Mouse (Mus musculus) heart, embryonic 11.5 days (tissue): ENCODE results near the gene Dot1l. TPM values are rescaled to one million over a fixed set of nuclear protein-coding genes. Genes with fewer than 3 reads are reported as not detected.

Experiments
- ATAC-seq: fragments of 200-750 bp; cut with Nextera tagmentation; replicated peaks from 2 replicates; pipeline ENCODE4 v1.8.0; 2017; ENCODE audit warnings: moderate library complexity; ENCODE audit not compliant: insufficient number of reproducible peaks, low FRiP score, low TSS enrichment
- H3K27ac ChIP-seq: fragments of 300-500 bp; sonication (generic); 2 replicates; pipeline ENCODE4 v1.5.1; 2014; ENCODE audit warnings: mild to moderate bottlenecking, low read depth, low read length
- H3K27me3 ChIP-seq: fragments of 300-500 bp; sonication (generic); 2 replicates; pipeline ENCODE4 v1.6.1; 2014; ENCODE audit warnings: mild to moderate bottlenecking, low read length, mixed read lengths; ENCODE audit not compliant: control insufficient read depth, insufficient read depth
- H3K36me3 ChIP-seq: fragments of 300-500 bp; sonication (generic); 2 replicates; pipeline ENCODE4 v1.6.1; 2014; ENCODE audit warnings: mild to moderate bottlenecking, low read length, moderate library complexity, mixed read lengths; ENCODE audit not compliant: control insufficient read depth, insufficient read depth
- H3K4me1 ChIP-seq: fragments of 300-500 bp; sonication (generic); 2 replicates; pipeline ENCODE4 v1.6.1; 2014; ENCODE audit warnings: low read length; ENCODE audit not compliant: control insufficient read depth, insufficient read depth
- H3K4me2 ChIP-seq: fragments of 300-500 bp; sonication (generic); 2 replicates; pipeline ENCODE4 v1.6.1; 2014; ENCODE audit warnings: mild to moderate bottlenecking, moderate library complexity
- H3K4me3 ChIP-seq: fragments of 300-500 bp; sonication (generic); 2 replicates; pipeline ENCODE4 v1.5.1; 2014; ENCODE audit warnings: low read depth, low read length
- H3K9ac ChIP-seq: fragments of 300-500 bp; sonication (generic); 2 replicates; pipeline ENCODE4 v1.6.1; 2014; ENCODE audit warnings: mild to moderate bottlenecking, low read depth, low read length, moderate library complexity
- H3K9me3 ChIP-seq: fragments of 300-500 bp; sonication (generic); replicated peaks from 2 replicates; pipeline ENCODE4 v1.6.1; 2016; ENCODE audit warnings: low read length; ENCODE audit not compliant: control insufficient read depth
- WGBS: fragments of 180-500 bp; shearing (Covaris S2); extraction: QIAGEN DNeasy Blood & Tissue Kit; methylation state at CpG from one replicate; pipeline ENCODE4 v1.1.7; 2014; ENCODE audit not compliant: insufficient replicate concordance; 5-methylcytosine and 5-hydroxymethylcytosine counted together
- polyA plus RNA-seq: library from polyadenylated mRNA; unstranded; fragments of >200 nt; fragmentation: Nextera tagmentation; extraction: Ambion mirVana; gene quantifications from 2 replicates; pipeline ENCODE4 v1.2.1, GENCODE M21; 2014

Gene Dot1l
- polyA plus RNA-seq, 1 experiment from 2014 or later: 27.3 TPM

DNA sequence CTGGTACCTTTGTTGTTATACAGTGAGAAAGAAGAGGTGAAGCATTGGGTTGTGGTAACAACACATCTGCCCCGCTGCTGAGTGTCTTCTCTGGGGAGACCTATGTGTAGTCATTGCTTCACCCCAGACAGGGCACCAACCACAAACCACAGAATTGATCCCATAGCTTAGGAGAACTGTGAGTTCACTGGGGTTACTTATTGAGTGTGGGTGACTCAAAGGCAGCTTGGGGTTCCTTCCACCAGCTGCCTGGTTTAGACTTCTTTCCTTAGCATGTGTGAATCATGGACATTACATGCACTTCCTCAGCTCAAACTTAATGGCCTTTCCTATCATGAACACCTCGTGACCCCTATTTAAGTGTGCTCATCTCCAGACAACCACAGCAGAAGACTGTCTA lies 8.5 kb downstream of the Dot1l start:
- peaks cover 31% of the 10 kb centered on the region for H3K4me1 ChIP-seq
- ATAC-seq: no peak

DNA sequence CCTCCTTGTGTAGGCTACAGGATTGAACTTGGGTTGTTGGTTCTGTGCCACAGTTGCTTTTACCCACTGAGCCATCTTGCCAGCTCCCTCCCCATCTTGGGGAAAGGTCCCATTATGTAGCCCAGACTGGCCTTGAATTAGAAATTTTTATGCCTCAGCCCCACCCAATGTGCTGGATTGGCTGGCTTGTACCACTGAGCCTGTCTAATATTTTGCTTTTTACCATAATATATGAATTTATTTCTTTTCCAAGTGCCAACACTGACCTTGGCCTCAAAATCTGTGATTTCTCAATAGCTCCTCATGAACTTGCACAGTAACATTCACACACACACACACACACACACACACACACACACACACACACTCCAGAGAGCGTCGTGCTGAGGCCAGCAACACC lies 10.7 kb downstream of the Dot1l start:
- WGBS: 68% methylated on average over 2 of the region's 2 CpGs
- Histone ChIP-seq H3K4me3 (no peak overlapping the region), H3K9me3 (no peaks in the 10 kb centered on the region), H3K4me2 (no peak overlapping the region), H3K27ac (no peak overlapping the region), H3K9ac (no peak overlapping the region), H3K36me3 (peaks cover 18% of the 10 kb centered on the region), H3K27me3 (no peaks in the 10 kb centered on the region), H3K4me1 (peaks cover 12% of the 10 kb centered on the region)
- no peak for ATAC-seq

More for the DNA sequence above, 8.5 kb downstream of the Dot1l start:
- no peaks in the 10 kb centered on the region for H3K27me3 ChIP-seq
- H3K27ac ChIP-seq: no peak overlapping the region
- 86% methylated on average over 2 of the region's 2 CpGs for WGBS
- no peak overlapping the region for H3K4me2 ChIP-seq
- no peak overlapping the region for H3K4me3 ChIP-seq
- peaks cover 9% of the 10 kb centered on the region for H3K36me3 ChIP-seq
- H3K9me3 ChIP-seq: no peaks in the 10 kb centered on the region
- no peak overlapping the region for H3K9ac ChIP-seq

DNA sequence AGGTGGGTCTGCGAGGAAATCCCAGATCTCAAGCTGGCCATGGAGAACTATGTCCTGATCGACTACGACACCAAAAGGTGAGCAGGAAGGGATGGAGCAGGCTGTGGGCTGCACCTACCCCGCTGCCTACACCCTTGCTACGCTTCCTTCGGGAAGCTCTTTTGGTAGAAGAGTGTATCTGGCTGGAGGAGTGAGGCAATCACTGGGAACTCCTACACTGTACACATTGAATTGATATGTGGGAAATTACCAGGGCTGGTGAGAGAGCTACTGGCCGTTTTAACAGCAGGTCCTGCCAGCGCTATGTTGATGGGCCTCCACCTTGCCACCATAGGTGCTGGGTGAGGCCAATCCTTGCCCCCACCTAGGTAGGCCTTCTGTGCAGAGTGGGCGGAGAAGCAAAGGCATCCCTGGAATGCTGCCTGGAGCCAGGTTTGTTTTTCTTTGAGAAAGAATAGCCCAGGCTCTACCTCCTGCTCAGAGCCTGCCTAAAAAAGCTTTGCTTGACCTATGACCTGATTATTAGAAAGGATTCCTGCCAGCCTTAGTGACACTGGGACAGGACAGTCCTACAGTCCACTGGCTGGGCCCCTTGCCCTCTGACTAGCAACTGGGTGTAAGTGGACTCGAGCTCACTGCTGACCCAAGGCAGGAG lies 11.3 kb downstream of the Dot1l start:
- no peak overlapping the region for H3K4me2 ChIP-seq
- H3K9me3 ChIP-seq: no peaks in the 10 kb centered on the region
- peaks cover 7% of the 10 kb centered on the region for H3K4me1 ChIP-seq
- H3K27me3 ChIP-seq: no peaks in the 10 kb centered on the region
- H3K4me3 ChIP-seq: no peak overlapping the region
- peaks cover 23% of the 10 kb centered on the region for H3K36me3 ChIP-seq
- no peak overlapping the region for H3K9ac ChIP-seq
- 74% methylated on average over 10 of the region's 10 CpGs for WGBS
- no peak overlapping the region for H3K27ac ChIP-seq
- ATAC-seq: no peak

DNA sequence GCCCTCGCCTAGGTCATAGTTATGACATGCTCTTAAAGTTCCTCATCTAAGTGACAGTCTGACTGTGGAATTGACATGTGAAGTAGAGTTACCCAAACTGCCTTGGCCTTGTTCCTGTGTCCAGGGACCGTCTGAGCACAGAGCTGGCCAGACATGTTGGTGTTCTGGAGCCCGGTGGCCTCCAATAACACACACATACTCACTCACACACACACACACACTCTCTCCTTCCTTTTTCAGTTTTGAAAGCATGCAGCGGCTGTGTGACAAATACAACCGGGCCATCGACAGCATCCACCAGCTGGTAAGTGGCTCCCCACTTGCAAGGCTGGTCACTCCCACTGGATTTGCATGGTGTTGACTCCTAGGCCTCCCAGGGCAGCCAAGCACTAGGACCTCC lies 13.4 kb downstream of the Dot1l start:
- no peak for ATAC-seq
- Histone ChIP-seq H3K4me2 (no peak overlapping the region), H3K36me3 (peaks cover 33% of the 10 kb centered on the region)

DNA sequence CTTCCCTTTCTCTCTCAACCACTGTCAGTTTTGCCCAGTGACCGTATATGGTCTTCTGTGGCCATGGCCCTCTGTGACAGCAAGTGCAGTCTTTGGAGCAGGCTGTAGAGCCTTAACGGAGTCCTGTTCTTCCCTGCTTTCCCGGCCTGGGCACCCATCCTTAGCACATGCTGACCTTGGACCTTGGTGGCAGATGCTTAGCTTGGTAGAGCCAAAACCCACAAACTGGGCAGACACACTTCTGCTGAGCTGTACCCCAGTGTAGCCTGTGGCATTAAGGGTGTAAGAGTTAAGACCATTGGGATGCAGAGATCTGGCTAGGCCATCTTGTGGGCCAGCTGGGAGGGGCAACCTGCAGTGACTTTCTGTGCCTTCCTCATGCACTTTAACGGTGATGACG lies 18.8 kb downstream of the Dot1l start:
- Histone ChIP-seq H3K4me2 (peak overlapping the region; percentile 41), H3K27me3 (no peaks in the 10 kb centered on the region), H3K4me3 (no peak overlapping the region)

More for the DNA sequence above, 13.4 kb downstream of the Dot1l start:
- Histone ChIP-seq H3K27me3 (no peaks in the 10 kb centered on the region), H3K9me3 (no peaks in the 10 kb centered on the region), H3K9ac (no peak overlapping the region), H3K27ac (no peak overlapping the region), H3K4me3 (no peak overlapping the region), H3K4me1 (peaks cover 13% of the 10 kb centered on the region)
- WGBS: 92% methylated on average over 6 of the region's 6 CpGs

DNA sequence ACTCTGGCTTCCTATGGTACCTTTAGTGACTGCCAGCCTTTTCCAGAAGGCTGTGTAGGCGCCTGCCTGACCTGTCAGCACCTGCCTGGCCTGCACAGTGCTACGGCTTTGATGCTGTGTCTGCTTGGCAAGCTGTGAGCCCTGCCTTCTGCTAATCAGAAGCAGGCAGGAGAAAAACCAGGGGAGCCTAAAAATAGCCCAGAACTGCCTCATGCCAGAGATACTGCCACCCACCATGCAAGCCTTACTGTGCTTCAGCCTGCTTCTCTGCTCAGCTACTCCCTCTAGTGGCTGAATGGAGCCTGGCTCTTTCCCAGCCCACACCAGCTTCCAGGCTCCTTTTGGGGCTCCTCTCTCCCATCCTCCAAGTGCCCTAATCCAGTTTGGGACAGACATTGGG lies 19.5 kb downstream of the Dot1l start:
- Histone ChIP-seq H3K36me3 (peaks cover 47% of the 10 kb centered on the region), H3K27me3 (no peaks in the 10 kb centered on the region), H3K9me3 (no peaks in the 10 kb centered on the region), H3K9ac (no peak overlapping the region), H3K4me2 (no peak overlapping the region; the same call in 1 of the 2 replicates), H3K4me1 (peaks cover 39% of the 10 kb centered on the region), H3K4me3 (no peak overlapping the region), H3K27ac (peak overlapping the region; percentile 94)
- WGBS: 17% methylated on average over 2 of the region's 2 CpGs
- peak; percentile 72 for ATAC-seq

More for the DNA sequence above, 18.8 kb downstream of the Dot1l start:
- peak overlapping the region; percentile 94 for H3K27ac ChIP-seq
- ATAC-seq: no peak
- H3K9ac ChIP-seq: peak overlapping the region; percentile 44; the same call in 1 of the 2 replicates
- peaks cover 39% of the 10 kb centered on the region for H3K4me1 ChIP-seq
- H3K9me3 ChIP-seq: no peaks in the 10 kb centered on the region
- 60% methylated on average over 5 of the region's 5 CpGs for WGBS
- peaks cover 45% of the 10 kb centered on the region for H3K36me3 ChIP-seq

DNA sequence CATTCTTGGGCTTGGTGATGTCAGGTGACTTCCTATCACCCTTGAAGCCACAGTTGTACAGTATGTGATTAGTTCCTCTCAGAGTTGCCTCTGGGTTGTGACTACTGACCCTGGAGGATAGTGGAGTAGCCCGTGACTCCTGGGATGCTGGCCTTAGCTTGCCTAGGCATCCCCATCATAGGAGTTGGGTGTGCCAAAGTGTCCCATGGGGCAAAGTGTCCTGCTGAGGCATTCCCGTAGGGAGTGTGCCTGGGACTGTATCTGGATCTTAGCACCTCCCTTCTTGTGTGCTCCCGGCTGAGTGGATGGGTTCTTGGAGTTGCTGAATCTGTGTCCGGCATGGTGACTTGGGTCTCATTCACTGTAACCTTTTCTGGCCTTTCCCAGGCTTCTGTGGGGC lies 20.0 kb downstream of the Dot1l start:
- Histone ChIP-seq H3K4me1 (peaks cover 39% of the 10 kb centered on the region), H3K27me3 (no peaks in the 10 kb centered on the region), H3K27ac (peak overlapping the region; percentile 31), H3K4me3 (no peak overlapping the region), H3K4me2 (no peak overlapping the region), H3K9ac (0 out of 2 replicates have a peak overlapping the region, but pooled peaks have one; percentile 0), H3K9me3 (no peaks in the 10 kb centered on the region), H3K36me3 (peaks cover 46% of the 10 kb centered on the region)
- ATAC-seq: peak; percentile 5; the same call in 1 of the 2 replicates
- 55% methylated on average over 4 of the region's 4 CpGs for WGBS

DNA sequence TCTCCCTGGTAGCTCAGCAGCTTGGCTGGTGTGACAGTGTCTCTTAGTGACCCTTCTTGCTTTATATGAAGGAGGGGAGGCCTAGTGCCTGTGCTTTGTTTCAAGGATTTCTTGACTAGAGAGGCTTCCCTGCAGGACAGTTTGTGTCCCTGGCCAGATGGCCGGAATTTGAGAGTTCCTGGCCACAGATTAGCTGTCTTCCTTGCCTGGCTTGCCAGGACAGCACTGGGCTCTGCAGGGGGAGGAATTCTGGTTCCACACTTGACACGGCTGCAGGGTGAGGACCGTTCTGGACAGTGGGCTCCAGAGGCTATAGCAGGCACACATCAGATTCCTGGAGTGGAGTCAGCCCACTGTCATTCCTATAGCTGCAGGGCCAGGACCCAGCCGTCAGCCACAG lies 20.7 kb downstream of the Dot1l start:
- 76% methylated on average over 4 of the region's 4 CpGs for WGBS
- H3K27ac ChIP-seq: peak overlapping the region; percentile 41; the same call in 1 of the 2 replicates
- H3K27me3 ChIP-seq: no peaks in the 10 kb centered on the region
- ATAC-seq: no peak
- H3K4me3 ChIP-seq: no peak overlapping the region
- H3K4me2 ChIP-seq: no peak overlapping the region
- H3K4me1 ChIP-seq: peaks cover 39% of the 10 kb centered on the region
- H3K36me3 ChIP-seq: peaks cover 47% of the 10 kb centered on the region
- no peaks in the 10 kb centered on the region for H3K9me3 ChIP-seq
- peak overlapping the region; percentile 31; the same call in 1 of the 2 replicates for H3K9ac ChIP-seq

DNA sequence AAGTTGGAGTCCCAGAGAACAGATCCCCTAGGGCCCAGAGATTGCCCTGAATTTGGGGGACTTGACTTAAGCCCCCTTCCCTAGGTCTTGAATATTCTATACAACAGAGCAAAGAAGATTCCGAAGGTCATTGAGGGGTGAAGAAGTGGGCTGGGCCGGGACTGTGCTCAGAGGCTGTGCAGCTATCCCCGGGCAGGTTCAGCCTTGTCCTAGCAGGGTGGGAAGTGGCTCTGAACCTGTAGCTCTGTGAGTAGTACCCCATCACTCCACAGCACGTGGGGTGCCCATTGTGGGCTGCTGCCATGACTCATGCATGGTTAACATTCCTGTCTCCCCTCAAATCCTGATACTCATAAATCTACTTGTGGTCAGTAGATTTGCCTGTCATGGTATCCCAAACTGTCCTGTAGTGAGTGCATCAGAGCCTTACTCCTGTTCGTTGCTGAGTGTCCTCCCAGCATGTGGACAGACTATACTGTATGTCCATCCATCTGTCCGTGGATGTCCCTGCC lies 21.4 kb downstream of the Dot1l start:
- Histone ChIP-seq H3K4me1 (peaks cover 39% of the 10 kb centered on the region), H3K4me2 (no peak overlapping the region), H3K27ac (peak overlapping the region; percentile 41), H3K9ac (peak overlapping the region; percentile 31; the same call in 1 of the 2 replicates), H3K36me3 (peaks cover 44% of the 10 kb centered on the region), H3K4me3 (no peak overlapping the region), H3K27me3 (no peaks in the 10 kb centered on the region), H3K9me3 (no peaks in the 10 kb centered on the region)
- WGBS: 83% methylated on average over 6 of the region's 6 CpGs
- no peak for ATAC-seq
